Mouse (Mus musculus) C2C12 (cell line): ENCODE results near the gene Npas2. TPM values are rescaled to one million over a fixed set of nuclear protein-coding genes. Genes with fewer than 3 reads are reported as not detected.

Source experiments
- H3K27me3 ChIP-seq: one replicate; pipeline ENCODE4 v1.6.1; 2011; ENCODE audit not compliant: control insufficient read depth, insufficient read depth, insufficient read length
- H3K36me3 ChIP-seq: one replicate; pipeline ENCODE4 v1.6.1; 2011; ENCODE audit not compliant: control insufficient read depth, insufficient read depth
- H3K4me3 ChIP-seq: one replicate; pipeline ENCODE4 v1.5.1; 2011; ENCODE audit warnings: mild to moderate bottlenecking, control low read depth; ENCODE audit not compliant: poor library complexity, insufficient read depth, severe bottlenecking
- H3K79me2 ChIP-seq: one replicate; pipeline ENCODE4 v1.6.1; 2011; ENCODE audit not compliant: control insufficient read depth, insufficient read depth
- H3K79me3 ChIP-seq: one replicate; pipeline ENCODE4 v1.6.1; 2011; ENCODE audit warnings: low read depth, control low read depth
- H3ac ChIP-seq: one replicate; pipeline ENCODE3; 2011; ENCODE audit warnings: low read depth; ENCODE audit not compliant: control insufficient read depth, insufficient read length
- CEBPB ChIP-seq: IDR thresholded peaks from one replicate; pipeline ENCODE4 v1.6.1; 2011; ENCODE audit warnings: low read depth, mild to moderate bottlenecking, control low read depth, moderate library complexity
- CTCF ChIP-seq: IDR thresholded peaks from one replicate; pipeline ENCODE4 v1.5.1; 2011; ENCODE audit not compliant: control insufficient read depth, insufficient read depth, insufficient read length
- FOSL1 ChIP-seq: IDR thresholded peaks from one replicate; pipeline ENCODE4 v1.8.0; 2011; ENCODE audit warnings: mild to moderate bottlenecking, low read length; ENCODE audit not compliant: poor library complexity, insufficient read depth, severe bottlenecking
- MAX ChIP-seq: IDR thresholded peaks from one replicate; pipeline ENCODE4 v1.6.1; 2011; ENCODE audit warnings: mild to moderate bottlenecking, control low read depth
- MYOD1 ChIP-seq: IDR thresholded peaks from one replicate; pipeline ENCODE4 v1.6.1; 2011; ENCODE audit warnings: low read depth; ENCODE audit not compliant: control insufficient read depth, insufficient read length
- MYOG ChIP-seq: IDR thresholded peaks from one replicate; pipeline ENCODE4 v1.6.1; 2011; ENCODE audit not compliant: control insufficient read depth, insufficient read length; ENCODE audit errors: extremely low read depth
- USF1 ChIP-seq: IDR thresholded peaks from one replicate; pipeline ENCODE4 v1.6.1; 2011; ENCODE audit warnings: low read depth, mild to moderate bottlenecking, control low read depth, moderate library complexity
- polyA plus RNA-seq: library from polyadenylated mRNA; unstranded; fragments of >200 nt; fragmentation: generic; extraction: Trizol; gene quantifications from one replicate; pipeline ENCODE4 v1.2.1, GENCODE M21; 2012; ENCODE audit warnings: missing spikeins

The Npas2 gene
- polyA plus RNA-seq, 1 experiment: not detected

DNA sequence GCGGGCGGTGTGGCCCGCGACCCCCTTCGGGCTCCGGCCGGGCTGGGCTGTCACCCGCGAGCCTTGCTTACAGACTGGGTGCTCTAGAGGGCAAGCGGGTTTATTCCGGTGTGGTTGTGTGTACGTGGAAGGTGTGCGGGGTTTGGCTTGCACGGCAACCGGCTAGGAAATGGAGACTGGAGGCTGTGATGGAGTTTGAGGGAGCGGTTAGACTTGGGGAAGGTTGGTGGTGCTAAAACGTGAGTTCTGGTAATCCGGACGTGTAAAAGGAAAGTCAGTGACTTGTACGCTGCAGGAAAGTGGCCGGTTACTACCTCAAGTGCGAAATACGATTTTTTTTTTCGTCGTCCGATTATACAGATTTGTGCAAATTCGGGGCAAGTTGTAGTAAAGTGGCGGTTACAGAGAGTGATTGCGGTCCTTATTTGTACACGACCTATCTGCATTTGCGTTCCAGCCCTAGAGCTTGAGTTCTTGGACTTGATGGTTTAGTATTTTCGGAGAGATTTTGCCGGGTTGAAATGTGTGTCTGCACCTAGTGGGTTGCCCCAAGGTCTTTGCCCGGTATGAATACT, 174.8 kb downstream of the Npas2 start:
- H3K79me3 ChIP-seq: peaks cover 29% of the 10 kb centered on the region
- no peak for TF ChIP-seq CEBPB
- TF ChIP-seq FOSL1: no peak
- no peak for TF ChIP-seq CTCF
- no peak for TF ChIP-seq MYOG
- no peak for TF ChIP-seq USF1
- no peak for TF ChIP-seq MAX
- no peak for TF ChIP-seq MYOD1
- peak overlapping the region; percentile 100 for H3K4me3 ChIP-seq

DNA sequence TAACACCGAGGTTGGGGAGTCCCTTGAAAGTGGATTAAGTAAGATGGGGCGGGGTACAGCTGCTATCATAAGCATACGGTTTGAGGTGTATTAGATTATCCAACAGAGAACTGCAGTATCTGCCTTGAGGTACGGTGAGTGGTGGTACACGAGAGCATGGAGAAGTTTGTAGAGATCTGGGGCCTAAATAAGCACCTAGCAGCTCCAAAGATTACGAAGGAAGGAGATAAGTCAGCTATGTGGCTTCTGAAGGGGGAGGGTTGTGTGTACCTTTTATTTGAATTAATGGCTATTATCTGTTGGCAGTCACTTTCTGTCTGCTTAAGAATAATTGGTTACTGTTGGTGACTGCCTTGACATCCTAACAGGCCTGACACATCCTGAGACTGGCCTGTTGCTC, 176.9 kb downstream of the Npas2 start:
- Histone ChIP-seq H3K79me2 (peaks cover 48% of the 10 kb centered on the region), H3K79me3 (peaks cover 29% of the 10 kb centered on the region), H3ac (no peak overlapping the region), H3K27me3 (no peaks in the 10 kb centered on the region), H3K4me3 (no peak overlapping the region), H3K36me3 (peaks cover 58% of the 10 kb centered on the region)
- TF ChIP-seq MYOG: no peak
- TF ChIP-seq FOSL1: no peak
- TF ChIP-seq CEBPB: no peak
- TF ChIP-seq MYOD1: no peak
- no peak for TF ChIP-seq CTCF
- TF ChIP-seq MAX: no peak
- TF ChIP-seq USF1: no peak

More for the DNA sequence above, 174.8 kb downstream of the Npas2 start:
- H3K27me3 ChIP-seq: no peaks in the 10 kb centered on the region
- peaks cover 48% of the 10 kb centered on the region for H3K79me2 ChIP-seq
- H3K36me3 ChIP-seq: peaks cover 51% of the 10 kb centered on the region
- H3ac ChIP-seq: peak overlapping the region; percentile 100

DNA sequence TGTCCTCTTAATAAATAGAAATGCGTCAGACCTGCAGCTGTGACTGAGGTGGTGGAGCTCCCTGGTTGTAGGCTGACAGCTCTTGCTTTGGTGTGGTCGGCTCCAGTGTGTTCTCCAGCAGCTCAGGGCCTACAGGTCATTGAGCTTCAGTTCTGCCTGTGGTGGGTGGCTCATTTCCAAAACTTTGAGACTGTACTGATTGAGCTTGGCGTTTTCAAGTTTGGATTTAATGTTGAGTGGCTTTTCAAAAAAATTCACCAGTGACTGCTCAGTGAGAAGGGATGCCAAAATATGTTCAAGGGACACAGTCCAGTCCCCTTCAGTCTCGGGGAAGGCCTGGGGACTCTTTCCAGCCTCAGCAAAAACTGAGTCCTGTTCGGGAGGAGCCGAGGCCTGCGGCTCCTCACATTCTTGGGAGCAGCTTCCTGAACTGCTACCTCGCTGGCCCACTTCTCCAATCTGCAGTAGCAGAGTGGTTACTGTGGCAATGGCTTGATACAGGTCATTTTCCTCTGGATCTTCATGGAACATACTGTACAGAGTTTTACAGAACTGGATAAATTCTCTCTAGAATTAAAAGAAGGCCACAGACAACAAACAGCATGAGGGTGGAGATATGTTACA, 178.8 kb downstream of the Npas2 start:
- peaks cover 58% of the 10 kb centered on the region for H3K36me3 ChIP-seq
- no peak overlapping the region for H3K4me3 ChIP-seq
- H3K27me3 ChIP-seq: no peaks in the 10 kb centered on the region
- peaks cover 29% of the 10 kb centered on the region for H3K79me3 ChIP-seq
- peaks cover 48% of the 10 kb centered on the region for H3K79me2 ChIP-seq
- H3ac ChIP-seq: no peak overlapping the region
- no peak for TF ChIP-seq MYOD1
- TF ChIP-seq MYOG: no peak
- TF ChIP-seq USF1: no peak
- TF ChIP-seq CTCF: no peak

DNA sequence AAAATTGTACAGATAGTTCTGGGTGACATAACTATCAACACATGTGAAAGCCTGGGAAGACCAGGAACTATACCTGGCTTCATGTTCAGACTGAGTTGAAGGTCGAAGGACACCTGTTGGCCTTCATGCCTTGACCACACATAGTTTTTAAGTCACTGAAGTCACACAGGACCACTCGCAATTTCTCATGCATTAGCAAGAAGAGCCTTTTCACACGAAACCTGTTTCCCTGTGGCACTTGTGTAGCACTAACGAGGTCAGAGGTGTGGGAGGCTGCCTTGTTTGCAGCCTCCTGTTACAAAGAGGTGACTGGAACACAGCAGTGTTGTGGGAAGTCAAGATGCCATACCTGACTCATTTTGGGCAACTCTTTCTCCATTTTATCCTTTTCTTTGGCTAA, 179.8 kb downstream of the Npas2 start:
- Histone ChIP-seq H3K4me3 (no peak overlapping the region), H3K79me2 (peaks cover 40% of the 10 kb centered on the region), H3K79me3 (peaks cover 23% of the 10 kb centered on the region), H3K27me3 (no peaks in the 10 kb centered on the region), H3K36me3 (peaks cover 56% of the 10 kb centered on the region), H3ac (no peak overlapping the region)
- TF ChIP-seq MYOD1 (no peak), CTCF (no peak), MAX (no peak), MYOG (no peak), FOSL1 (no peak)

- H3K79me2 ChIP-seq: peaks cover 30% of the 10 kb centered on the region
- no peaks in the 10 kb centered on the region for H3K27me3 ChIP-seq
- H3K4me3 ChIP-seq: no peak overlapping the region
- TF ChIP-seq FOSL1 (no peak), USF1 (no peak), CTCF (no peak), MAX (no peak), CEBPB (no peak), MYOG (no peak), MYOD1 (no peak)
- H3ac ChIP-seq: no peak overlapping the region
- peaks cover 46% of the 10 kb centered on the region for H3K36me3 ChIP-seq
- peaks cover 14% of the 10 kb centered on the region for H3K79me3 ChIP-seq
Measured at GRCm38 (mm10) chr1:39374231-39374809, 180.8 kb downstream of the Npas2 start.
